Mouse (Mus musculus) erythroblast, embryonic 14.5 days (primary cell): ENCODE measurements around the gene Snrk.

Source experiments
- GATA1 ChIP-seq: IDR thresholded peaks from 2 replicates; pipeline ENCODE4 v1.6.1; 2012; ENCODE audit warnings: low read length, inconsistent platforms, mixed read lengths
- TAL1 ChIP-seq: IDR thresholded peaks from 3 replicates; pipeline ENCODE4 v1.6.1; 2012; ENCODE audit warnings: low read length, inconsistent platforms, mixed read lengths

GRCm38 (mm10) chr9:122145677-122146076 lies 28.6 kb downstream of the Snrk start:
- TF ChIP-seq GATA1 (no peak), TAL1 (no peak)
